Mouse (Mus musculus): ENCODE data around the gene Nebl. TPM values are rescaled to one million over a fixed set of nuclear protein-coding genes. Genes with fewer than 3 reads are reported as not detected.

Nebl gene
- polyA plus RNA-seq, 1 experiment from 2014 or later, result 0.22 TPM

- Histone ChIP-seq H3K9ac (ENCODE audit: low read depth, low read length) (no peak overlapping the region), H3K9me3 (replicated peaks; ENCODE audit: control insufficient read depth, low read length) (no peaks in the 10 kb centered on the region), H3K36me3 (ENCODE audit: control insufficient read depth, insufficient read depth) (no peaks in the 10 kb centered on the region), H3K4me2 (ENCODE audit: low read depth, low read length) (peak overlapping the region; percentile 66; the same call in 1 of the 2 replicates), H3K4me3 (ENCODE audit: low read depth, low read length) (no peak overlapping the region), H3K27me3 (ENCODE audit: control insufficient read depth, insufficient read depth, low read depth, low read length) (peaks cover 31% of the 10 kb centered on the region), H3K4me1 (ENCODE audit: control insufficient read depth, low read depth, low read length) (peaks cover 2% of the 10 kb centered on the region; the same call in 1 of the 2 replicates), H3K27ac (ENCODE audit: low read length) (no peak overlapping the region)
- 13% methylated on average over 6 of the region's 6 CpGs for WGBS (ENCODE audit: insufficient replicate concordance)
- no peak for ATAC-seq (ENCODE audit: low read depth)
These were observed 552 bp upstream of the Nebl start for GRCm38 (mm10) chr2:17731831-17732200.

- Histone ChIP-seq H3K9ac (ENCODE audit: low read depth, low read length) (no peak overlapping the region), H3K36me3 (ENCODE audit: control insufficient read depth, insufficient read depth) (no peaks in the 10 kb centered on the region), H3K4me2 (ENCODE audit: low read depth, low read length) (peak overlapping the region; percentile 66), H3K27ac (ENCODE audit: low read length) (no peak overlapping the region), H3K9me3 (replicated peaks; ENCODE audit: control insufficient read depth, low read length) (no peaks in the 10 kb centered on the region), H3K27me3 (ENCODE audit: control insufficient read depth, insufficient read depth, low read depth, low read length) (peaks cover 31% of the 10 kb centered on the region), H3K4me3 (ENCODE audit: low read depth, low read length) (peak overlapping the region; percentile 48), H3K4me1 (ENCODE audit: control insufficient read depth, low read depth, low read length) (peaks cover 2% of the 10 kb centered on the region; the same call in 1 of the 2 replicates)
- ATAC-seq (ENCODE audit: low read depth), result no peak
- WGBS (ENCODE audit: insufficient replicate concordance), result under 1% methylated on average over 20 of the region's 20 CpGs
These were observed 662 bp downstream of the Nebl start for GRCm38 (mm10) chr2:17730648-17730956.

- H3K27me3 ChIP-seq (ENCODE audit: control insufficient read depth, insufficient read depth, low read depth, low read length), result peaks cover 31% of the 10 kb centered on the region
- ATAC-seq (ENCODE audit: low read depth), result no peak
- H3K4me1 ChIP-seq (ENCODE audit: control insufficient read depth, low read depth, low read length), result peaks cover 2% of the 10 kb centered on the region; the same call in 1 of the 2 replicates
- peak overlapping the region; percentile 66; the same call in 1 of the 2 replicates for H3K4me2 ChIP-seq (ENCODE audit: low read depth, low read length)
- WGBS (ENCODE audit: insufficient replicate concordance), result 7% methylated on average over 22 of the region's 25 CpGs
- H3K36me3 ChIP-seq (ENCODE audit: control insufficient read depth, insufficient read depth), result no peaks in the 10 kb centered on the region
- H3K27ac ChIP-seq (ENCODE audit: low read length), result no peak overlapping the region
- no peak overlapping the region for H3K9ac ChIP-seq (ENCODE audit: low read depth, low read length)
- H3K9me3 ChIP-seq (replicated peaks; ENCODE audit: control insufficient read depth, low read length), result no peaks in the 10 kb centered on the region
- peak overlapping the region; percentile 48; the same call in 1 of the 2 replicates for H3K4me3 ChIP-seq (ENCODE audit: low read depth, low read length)
These were observed 1.3 kb downstream of the Nebl start for GRCm38 (mm10) chr2:17729770-17730647.

GRCm38 (mm10) chr2:17724405-17724804, 6.9 kb downstream of the Nebl start:
- WGBS (ENCODE audit: insufficient replicate concordance), result 69% methylated on average over 5 of the region's 5 CpGs
- Histone ChIP-seq H3K4me3 (ENCODE audit: low read depth, low read length) (no peak overlapping the region), H3K36me3 (ENCODE audit: control insufficient read depth, insufficient read depth) (no peaks in the 10 kb centered on the region), H3K4me1 (ENCODE audit: control insufficient read depth, low read depth, low read length) (no peaks in the 10 kb centered on the region), H3K9me3 (replicated peaks; ENCODE audit: control insufficient read depth, low read length) (no peaks in the 10 kb centered on the region), H3K4me2 (ENCODE audit: low read depth, low read length) (no peak overlapping the region), H3K9ac (ENCODE audit: low read depth, low read length) (no peak overlapping the region), H3K27me3 (ENCODE audit: control insufficient read depth, insufficient read depth, low read depth, low read length) (peaks cover 3% of the 10 kb centered on the region; the same call in 1 of the 2 replicates), H3K27ac (ENCODE audit: low read length) (no peak overlapping the region)
- ATAC-seq (ENCODE audit: low read depth), result no peak

GRCm38 (mm10) chr2:17723268-17724019, 7.8 kb downstream of the Nebl start:
- Histone ChIP-seq H3K9ac (ENCODE audit: low read depth, low read length) (no peak overlapping the region), H3K9me3 (replicated peaks; ENCODE audit: control insufficient read depth, low read length) (no peaks in the 10 kb centered on the region), H3K27ac (ENCODE audit: low read length) (no peak overlapping the region), H3K36me3 (ENCODE audit: control insufficient read depth, insufficient read depth) (no peaks in the 10 kb centered on the region), H3K4me2 (ENCODE audit: low read depth, low read length) (no peak overlapping the region), H3K27me3 (ENCODE audit: control insufficient read depth, insufficient read depth, low read depth, low read length) (no peaks in the 10 kb centered on the region), H3K4me1 (ENCODE audit: control insufficient read depth, low read depth, low read length) (no peaks in the 10 kb centered on the region), H3K4me3 (ENCODE audit: low read depth, low read length) (no peak overlapping the region)
- ATAC-seq (ENCODE audit: low read depth), result no peak
- WGBS (ENCODE audit: insufficient replicate concordance), result 30% methylated on average over 12 of the region's 12 CpGs

DNA sequence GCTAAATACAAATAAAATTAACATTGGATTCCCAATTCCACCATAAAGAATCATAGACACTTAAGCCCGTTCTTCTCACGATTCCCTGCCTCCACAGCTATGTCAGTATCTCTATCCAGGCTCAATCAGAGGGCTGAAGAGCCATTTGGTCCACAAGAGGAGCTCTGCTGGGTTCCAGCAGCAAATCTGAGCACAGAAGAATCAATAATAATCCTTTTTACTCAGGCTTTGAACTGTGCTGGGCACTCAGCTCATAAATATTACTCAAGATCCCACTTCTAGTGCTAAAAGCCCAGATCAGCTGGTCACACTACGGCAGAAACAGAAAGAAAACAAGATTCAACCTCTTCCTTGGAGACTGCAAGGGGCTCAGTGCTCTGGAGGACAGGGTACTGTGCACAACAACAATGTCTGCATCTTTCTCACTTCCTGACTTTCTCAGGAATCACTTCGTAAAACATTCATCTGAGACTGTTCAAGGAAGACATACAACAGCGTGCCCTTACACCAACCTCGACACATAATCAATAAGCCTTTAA, 10.0 kb downstream of the Nebl start:
- WGBS (ENCODE audit: insufficient replicate concordance), result 55% methylated on average over 6 of the region's 6 CpGs
- Histone ChIP-seq H3K4me2 (ENCODE audit: low read depth, low read length) (no peak overlapping the region), H3K4me1 (ENCODE audit: control insufficient read depth, low read depth, low read length) (no peaks in the 10 kb centered on the region), H3K27ac (ENCODE audit: low read length) (no peak overlapping the region), H3K9me3 (replicated peaks; ENCODE audit: control insufficient read depth, low read length) (no peaks in the 10 kb centered on the region), H3K9ac (ENCODE audit: low read depth, low read length) (no peak overlapping the region), H3K4me3 (ENCODE audit: low read depth, low read length) (no peak overlapping the region), H3K36me3 (ENCODE audit: control insufficient read depth, insufficient read depth) (no peaks in the 10 kb centered on the region), H3K27me3 (ENCODE audit: control insufficient read depth, insufficient read depth, low read depth, low read length) (no peaks in the 10 kb centered on the region)
- ATAC-seq (ENCODE audit: low read depth), result no peak

DNA sequence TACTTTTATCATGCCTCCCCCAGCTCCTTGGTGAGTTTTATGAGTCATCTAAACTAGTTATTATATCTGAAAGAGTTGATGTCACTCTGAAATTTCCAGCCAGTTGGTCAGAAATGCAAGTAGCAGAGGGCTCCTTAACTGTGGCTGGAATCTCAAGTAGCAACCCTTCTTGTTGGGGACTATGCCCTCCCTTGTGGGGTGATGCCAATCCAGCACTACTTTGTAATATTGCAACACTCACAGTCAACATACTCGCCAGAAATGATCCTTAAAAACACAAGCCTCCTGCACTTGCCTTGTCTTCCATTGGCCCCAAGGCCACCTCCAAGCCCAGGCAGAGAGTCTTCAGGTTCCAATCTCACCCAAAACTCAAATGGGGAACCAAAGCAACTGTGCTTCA, 13.0 kb downstream of the Nebl start:
- Histone ChIP-seq H3K9ac (ENCODE audit: low read depth, low read length) (no peak overlapping the region), H3K9me3 (replicated peaks; ENCODE audit: control insufficient read depth, low read length) (no peaks in the 10 kb centered on the region), H3K4me1 (ENCODE audit: control insufficient read depth, low read depth, low read length) (no peaks in the 10 kb centered on the region), H3K4me2 (ENCODE audit: low read depth, low read length) (no peak overlapping the region), H3K4me3 (ENCODE audit: low read depth, low read length) (no peak overlapping the region), H3K36me3 (ENCODE audit: control insufficient read depth, insufficient read depth) (no peaks in the 10 kb centered on the region), H3K27me3 (ENCODE audit: control insufficient read depth, insufficient read depth, low read depth, low read length) (no peaks in the 10 kb centered on the region), H3K27ac (ENCODE audit: low read length) (no peak overlapping the region)
- no peak for ATAC-seq (ENCODE audit: low read depth)
- 35% methylated on average over 1 of the region's 1 CpGs for WGBS (ENCODE audit: insufficient replicate concordance)

- Histone ChIP-seq H3K27ac (ENCODE audit: low read length) (no peak overlapping the region), H3K9me3 (replicated peaks; ENCODE audit: control insufficient read depth, low read length) (no peaks in the 10 kb centered on the region), H3K4me2 (ENCODE audit: low read depth, low read length) (no peak overlapping the region), H3K36me3 (ENCODE audit: control insufficient read depth, insufficient read depth) (no peaks in the 10 kb centered on the region), H3K4me1 (ENCODE audit: control insufficient read depth, low read depth, low read length) (no peaks in the 10 kb centered on the region), H3K9ac (ENCODE audit: low read depth, low read length) (no peak overlapping the region), H3K4me3 (ENCODE audit: low read depth, low read length) (no peak overlapping the region), H3K27me3 (ENCODE audit: control insufficient read depth, insufficient read depth, low read depth, low read length) (no peaks in the 10 kb centered on the region)
- ATAC-seq (ENCODE audit: low read depth), result no peak
- 32% methylated on average over 2 of the region's 2 CpGs for WGBS (ENCODE audit: insufficient replicate concordance)
These were observed 14.1 kb downstream of the Nebl start for GRCm38 (mm10) chr2:17717200-17717599.

Data from liver, embryonic 16.5 days (tissue).